Mouse (Mus musculus) cerebellum, postnatal 4 days (tissue): Measurements from ENCODE around the gene Pabpc4.

Experiments
- DNase-seq, 2 experiments: peaks; one replicate each; pipeline ENCODE4 v3.0.0; 2022; ENCODE audit warnings: low spot score in 2 of 2, mixed read lengths in 1 of 2

The Pabpc4 gene

DNA sequence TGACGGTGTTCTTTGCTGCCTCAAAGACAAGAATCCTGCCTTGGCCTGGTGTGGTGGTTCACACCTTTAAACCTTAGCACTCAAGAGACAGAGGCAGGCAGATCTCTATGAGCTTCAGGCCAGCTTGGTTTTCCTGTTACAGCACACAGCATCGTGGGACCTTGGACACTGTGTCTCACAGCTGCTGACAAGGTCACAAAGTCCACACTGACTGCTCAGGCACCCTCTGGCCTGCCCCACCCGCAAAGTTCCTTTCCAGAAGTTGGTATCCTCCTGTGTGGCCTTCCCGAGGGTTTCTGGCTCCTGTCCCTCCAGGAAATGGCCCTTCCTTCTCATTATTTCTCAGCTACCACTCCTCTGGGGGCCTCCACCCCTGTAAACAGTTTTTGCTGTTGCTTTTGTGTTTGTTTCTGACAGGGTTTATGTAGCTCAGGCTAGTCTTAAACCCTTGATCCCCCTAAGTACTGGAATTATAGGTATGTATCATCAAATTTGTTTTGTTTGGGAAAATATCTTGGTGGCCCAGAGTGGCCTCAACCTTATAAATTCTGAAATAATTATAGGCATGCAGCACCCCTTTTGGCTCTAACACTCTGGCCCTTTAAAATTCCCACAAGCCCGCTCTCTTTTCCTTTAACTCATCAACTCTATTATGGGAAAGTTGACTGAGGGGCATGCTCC is at the start of gene Pabpc4:
Gene Pabpc4 (plus strand): TSS at position 631 of the 681 bp plus-strand sequence.
- no peak for DNase-seq

- DNase-seq: no peak
Observed at GRCm38 (mm10) chr4:123213975-123214374, 48.2 kb upstream of the Pabpc4 start.

DNA sequence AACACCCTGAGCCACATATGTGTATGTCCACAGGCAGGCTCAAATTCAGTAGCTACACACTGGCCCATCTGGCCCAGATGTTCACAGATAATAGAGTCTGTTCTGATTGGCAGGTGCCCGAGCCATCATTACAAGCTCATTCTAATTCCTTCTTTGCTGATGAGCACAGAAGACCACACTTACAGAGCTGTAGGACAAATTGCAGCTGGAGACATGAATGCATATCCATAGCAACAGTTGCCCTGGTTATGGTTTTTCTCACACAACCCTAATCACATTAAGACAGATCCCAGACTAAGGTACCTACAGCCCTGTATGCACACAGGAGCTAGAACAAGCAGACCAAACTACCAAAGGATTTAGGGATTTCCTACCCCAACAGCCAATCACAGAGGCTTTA is 46.8 kb upstream of the Pabpc4 start:
- DNase-seq: no peak

DNA sequence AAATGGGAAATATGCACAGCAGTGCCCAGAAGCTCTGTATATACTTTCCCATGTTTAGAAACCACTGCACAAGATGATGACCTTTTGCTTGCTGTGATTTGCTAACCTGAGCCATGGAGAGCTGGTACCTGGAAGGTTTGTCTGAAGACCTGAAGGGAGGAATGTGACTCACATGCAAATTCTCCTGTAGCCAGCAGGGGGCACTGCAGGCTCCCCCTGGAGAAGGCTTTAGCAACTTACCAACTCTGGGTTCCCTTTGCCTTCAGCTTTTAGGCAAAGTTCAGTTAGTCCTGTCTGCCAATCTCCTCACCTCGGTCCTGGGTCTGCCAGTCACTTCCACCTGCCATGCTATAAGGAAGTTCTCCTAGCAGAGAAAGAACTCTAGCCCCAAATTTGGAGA is 45.4 kb upstream of the Pabpc4 start:
- peak in 1 of 2 experiments; percentile 23 for DNase-seq

GRCm38 (mm10) chr4:123219720-123220357 is 42.3 kb upstream of the Pabpc4 start:
- peak; percentile 77 to 83 for DNase-seq

DNA sequence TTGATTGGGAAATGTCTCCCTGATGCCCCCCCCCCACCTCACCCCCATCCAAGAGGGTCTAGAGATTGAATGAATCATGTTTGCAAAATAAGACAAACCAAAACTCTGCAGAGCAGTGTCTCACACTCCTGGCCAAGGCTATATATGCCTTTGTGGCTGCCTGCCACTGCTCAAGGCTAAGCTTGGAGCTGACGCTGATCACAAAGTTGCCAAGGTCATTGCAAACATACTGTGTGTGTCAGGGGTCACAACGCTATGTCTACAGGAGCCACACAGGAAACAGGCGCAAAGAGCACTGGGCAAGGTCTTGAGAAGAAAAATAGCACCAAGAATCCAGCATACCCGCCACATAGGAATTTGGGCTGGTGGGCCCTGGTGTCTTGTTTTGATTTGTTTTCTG is 41.5 kb upstream of the Pabpc4 start:
- DNase-seq: no peak

DNA sequence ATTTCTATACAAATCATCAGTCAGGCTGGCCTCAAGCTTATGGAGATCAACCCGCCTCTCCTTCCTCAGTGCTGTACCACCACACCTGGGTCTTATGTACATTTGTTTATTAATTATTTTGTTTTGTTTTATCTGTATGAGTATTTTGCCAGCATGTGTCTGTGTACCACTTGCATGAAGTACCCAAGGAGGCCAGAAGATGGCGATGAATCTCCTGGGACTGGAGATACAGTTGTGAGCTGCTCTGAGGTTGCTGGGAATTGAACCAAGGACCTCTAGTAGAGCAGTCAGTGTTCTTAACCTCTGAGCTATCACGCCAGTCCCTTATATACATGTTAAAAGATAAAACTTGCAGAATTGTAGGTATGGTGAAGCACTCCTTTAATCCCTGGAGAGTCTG is 38.8 kb upstream of the Pabpc4 start:
- DNase-seq: no peak

GRCm38 (mm10) chr4:123225718-123226403 is 36.3 kb upstream of the Pabpc4 start:
- DNase-seq: peak in 1 of 2 experiments; percentile 20

DNA sequence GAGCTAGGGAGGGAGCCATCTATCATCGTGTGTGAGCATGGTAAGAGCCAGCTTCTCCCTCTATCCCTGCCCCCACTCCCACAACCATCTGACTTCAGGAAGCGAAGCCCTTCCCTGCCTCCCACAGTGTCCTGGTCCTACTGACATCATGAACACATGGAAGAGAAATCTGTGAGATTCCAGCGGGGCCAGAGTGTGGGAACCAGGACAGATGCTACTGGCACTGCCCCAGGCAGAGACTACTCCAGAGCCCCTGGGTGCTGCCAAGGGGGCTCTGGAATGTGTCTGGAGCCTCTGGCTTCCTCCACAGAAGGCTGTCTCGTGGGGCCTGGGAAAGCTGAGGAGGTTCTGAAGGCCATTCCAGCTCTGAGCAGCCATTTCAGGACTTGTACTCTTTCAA is 34.4 kb upstream of the Pabpc4 start:
- peak in 1 of 2 experiments; percentile 22 for DNase-seq

DNA sequence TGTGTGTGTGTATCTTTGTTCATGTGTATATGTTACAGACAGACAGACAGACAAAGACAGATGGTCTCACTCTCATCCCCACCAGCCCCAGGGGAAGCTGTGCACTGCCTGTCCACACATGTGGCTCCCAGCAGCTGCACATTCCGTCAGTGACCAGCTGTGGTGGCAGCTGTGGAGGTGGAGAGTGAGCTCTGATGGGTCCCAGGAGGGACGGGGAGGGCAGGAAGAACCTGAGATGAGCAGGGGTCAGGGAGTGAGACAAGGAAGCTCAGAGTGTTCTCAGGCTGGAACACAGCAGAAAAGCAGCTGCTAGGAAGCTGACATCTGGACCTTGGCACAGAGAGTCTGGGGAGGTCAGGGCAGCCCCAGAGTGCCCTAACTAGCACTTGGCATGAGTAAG is 33.9 kb upstream of the Pabpc4 start:
- no peak for DNase-seq

DNA sequence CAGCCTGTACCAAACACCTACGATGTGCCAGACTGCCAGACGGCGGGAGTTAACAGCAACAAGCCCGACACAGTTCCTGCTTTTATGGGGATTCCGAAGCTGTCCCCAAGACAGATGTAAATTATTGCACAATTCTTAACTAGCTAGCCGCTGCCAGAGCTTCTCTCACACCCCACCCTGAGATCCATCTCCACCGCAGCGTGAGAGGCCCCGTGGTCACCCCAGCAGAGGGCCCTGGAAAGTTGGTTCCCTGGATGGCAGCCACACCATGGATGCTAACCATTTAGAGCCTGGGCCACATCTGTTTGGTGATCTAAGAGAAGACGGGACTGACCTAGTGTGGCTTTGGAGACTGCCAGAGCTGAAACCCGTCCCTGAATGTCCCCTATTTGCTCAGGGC is 33.0 kb upstream of the Pabpc4 start:
- DNase-seq: no peak

DNA sequence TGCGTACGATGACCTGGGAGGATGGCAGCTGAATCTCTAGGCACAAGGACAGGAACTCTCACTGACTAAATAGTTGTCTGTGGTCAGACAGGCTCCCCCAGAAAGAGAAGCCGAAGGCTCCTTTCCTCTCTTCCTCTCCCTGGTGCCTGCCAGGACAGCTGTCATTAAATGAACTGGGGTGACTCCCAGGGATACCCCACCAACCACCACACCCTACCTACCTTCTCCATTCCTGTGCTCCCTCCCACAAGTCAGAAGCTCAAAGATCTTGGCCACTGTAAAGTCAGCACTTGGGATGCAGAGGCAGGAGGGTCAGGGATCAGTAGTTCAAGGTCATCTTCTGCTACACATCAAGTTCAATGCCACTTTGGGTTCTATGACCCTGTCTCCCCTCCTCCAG is 29.3 kb upstream of the Pabpc4 start:
- no peak for DNase-seq

GRCm38 (mm10) chr4:123233492-123234084 is 28.6 kb upstream of the Pabpc4 start, which contains the start of gene Heyl:
TSS of gene Heyl (plus strand) at chr4:123233556.
- no peak for DNase-seq

GRCm38 (mm10) chr4:123235835-123236430 is 26.2 kb upstream of the Pabpc4 start:
- no peak for DNase-seq

DNA sequence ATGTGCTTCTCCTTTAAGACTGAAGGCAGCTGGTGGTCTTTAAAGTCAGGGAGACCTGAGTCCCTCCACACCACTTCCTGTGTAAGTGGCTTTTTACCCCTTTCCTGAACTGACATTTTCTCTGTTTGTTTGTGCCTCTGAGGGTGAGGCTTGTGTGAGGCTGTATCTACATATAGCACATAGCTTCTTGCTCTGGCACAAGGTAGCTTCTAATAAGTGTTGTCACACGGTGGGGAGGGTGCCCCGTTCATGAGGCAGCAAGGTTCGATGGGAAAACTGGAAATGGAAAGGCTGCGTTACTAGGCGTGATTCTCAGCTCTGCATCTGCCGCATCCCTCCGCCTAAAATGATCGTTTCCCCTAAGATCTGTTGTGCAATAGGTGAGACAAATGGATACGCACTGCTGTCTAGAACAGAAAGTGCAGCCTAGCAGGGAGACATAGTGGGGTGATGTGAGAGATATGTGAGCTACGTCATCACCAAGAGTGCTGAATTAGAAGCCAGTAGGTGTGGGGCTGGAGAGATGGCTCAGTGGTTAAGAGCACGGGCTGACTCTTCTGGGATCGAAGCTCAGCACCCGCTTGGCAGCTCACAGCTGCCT is 25.6 kb upstream of the Pabpc4 start:
- DNase-seq: no peak

- DNase-seq: no peak
Observed at GRCm38 (mm10) chr4:123237386-123238266, 24.5 kb upstream of the Pabpc4 start.

- peak in 1 of 2 experiments; percentile 25 for DNase-seq
Observed at GRCm38 (mm10) chr4:123239361-123240203, 22.6 kb upstream of the Pabpc4 start.

- no peak for DNase-seq
Observed at GRCm38 (mm10) chr4:123246221-123246620, 15.9 kb upstream of the Pabpc4 start.

GRCm38 (mm10) chr4:123246651-123247050 is 15.5 kb upstream of the Pabpc4 start:
- DNase-seq: no peak
